Mouse (Mus musculus): ENCODE data around the gene Tcea2. TPM values are rescaled to one million over a fixed set of nuclear protein-coding genes. Genes with fewer than 3 reads are reported as not detected.
A peak's percentile ranks its signal among the peaks of the same experiment; 100 is the strongest.

Gene Tcea2
- polyA plus RNA-seq, 1 experiment from 2014 or later: 21.2 TPM

GRCm38 (mm10) chr2:181691571-181691970, 11.5 kb downstream of the Tcea2 start:
- peaks cover 3% of the 10 kb centered on the region; the same call in 1 of the 2 replicates for H3K36me3 ChIP-seq (ENCODE audit: control insufficient read depth, insufficient read depth, low read length)
- no peaks in the 10 kb centered on the region for H3K9me3 ChIP-seq (ENCODE audit: control insufficient read depth, low read length)
- no peak overlapping the region for H3K4me3 ChIP-seq (ENCODE audit: low read depth, low read length)
- no peaks in the 10 kb centered on the region for H3K4me1 ChIP-seq (replicated peaks; ENCODE audit: control insufficient read depth, insufficient read depth, low read length)
- DNase-seq (ENCODE audit: low spot score): no peak
- no peak overlapping the region for H3K9ac ChIP-seq (ENCODE audit: low read depth, low read length)
- no peak overlapping the region for H3K4me2 ChIP-seq (replicated peaks; ENCODE audit: low read depth, low read length)
- H3K27ac ChIP-seq (ENCODE audit: low read depth, low read length): no peak overlapping the region
- H3K27me3 ChIP-seq (ENCODE audit: control insufficient read depth, insufficient read depth, low read length): no peaks in the 10 kb centered on the region
- WGBS: 97% methylated on average over 4 of the region's 4 CpGs
- no peak for ATAC-seq (ENCODE audit: low FRiP score)

- Histone ChIP-seq H3K9me3 (ENCODE audit: control insufficient read depth, low read length) (no peaks in the 10 kb centered on the region), H3K36me3 (ENCODE audit: control insufficient read depth, insufficient read depth, low read length) (peaks cover 3% of the 10 kb centered on the region; the same call in 1 of the 2 replicates), H3K27me3 (ENCODE audit: control insufficient read depth, insufficient read depth, low read length) (no peaks in the 10 kb centered on the region), H3K4me3 (ENCODE audit: low read depth, low read length) (no peak overlapping the region), H3K4me1 (replicated peaks; ENCODE audit: control insufficient read depth, insufficient read depth, low read length) (no peaks in the 10 kb centered on the region), H3K4me2 (replicated peaks; ENCODE audit: low read depth, low read length) (no peak overlapping the region), H3K27ac (ENCODE audit: low read depth, low read length) (no peak overlapping the region), H3K9ac (ENCODE audit: low read depth, low read length) (no peak overlapping the region)
- DNase-seq (ENCODE audit: low spot score): no peak
- no peak for ATAC-seq (ENCODE audit: low FRiP score)
- 92% methylated on average over 3 of the region's 3 CpGs for WGBS
These were observed 12.2 kb downstream of the Tcea2 start for GRCm38 (mm10) chr2:181692304-181692703.

- Histone ChIP-seq H3K9ac (ENCODE audit: low read depth, low read length) (peak within 1 kb of the TSS; percentile 57), H3K4me3 (ENCODE audit: low read depth, low read length) (peak within 1 kb of the TSS; percentile 61), H3K27ac (ENCODE audit: low read depth, low read length) (peak within 1 kb of the TSS; percentile 56), H3K4me2 (replicated peaks; ENCODE audit: low read depth, low read length) (peak within 1 kb of the TSS; percentile 90), H3K9me3 (ENCODE audit: control insufficient read depth, low read length) (no peaks in the 10 kb centered on the region), H3K4me1 (replicated peaks; ENCODE audit: control insufficient read depth, insufficient read depth, low read length) (no peaks in the 10 kb centered on the region), H3K27me3 (ENCODE audit: control insufficient read depth, insufficient read depth, low read length) (no peaks in the 10 kb centered on the region), H3K36me3 (ENCODE audit: control insufficient read depth, insufficient read depth, low read length) (no peaks in the 10 kb centered on the region)
- WGBS: under 1% methylated on average over 56 of the region's 75 CpGs
- ATAC-seq (ENCODE audit: low FRiP score): peak; percentile 83
- DNase-seq (ENCODE audit: low spot score): peak; percentile 82
These were observed 13.5 kb downstream of the Tcea2 start, which contains the start of gene Rgs19 for GRCm38 (mm10) chr2:181693339-181694280. Gene Rgs19 (minus strand): TSS chr2:181693977.

- Histone ChIP-seq H3K4me2 (replicated peaks; ENCODE audit: low read depth, low read length) (peak overlapping the region; percentile 90; the same call in 1 of the 2 replicates), H3K36me3 (ENCODE audit: control insufficient read depth, insufficient read depth, low read length) (no peaks in the 10 kb centered on the region), H3K27me3 (ENCODE audit: control insufficient read depth, insufficient read depth, low read length) (no peaks in the 10 kb centered on the region), H3K4me3 (ENCODE audit: low read depth, low read length) (no peak overlapping the region), H3K9ac (ENCODE audit: low read depth, low read length) (no peak overlapping the region), H3K4me1 (replicated peaks; ENCODE audit: control insufficient read depth, insufficient read depth, low read length) (no peaks in the 10 kb centered on the region), H3K9me3 (ENCODE audit: control insufficient read depth, low read length) (no peaks in the 10 kb centered on the region), H3K27ac (ENCODE audit: low read depth, low read length) (no peak overlapping the region)
- DNase-seq (ENCODE audit: low spot score) (no peak), ATAC-seq (ENCODE audit: low FRiP score) (no peak)
- 91% methylated on average over 3 of the region's 3 CpGs for WGBS
These were observed 14.5 kb downstream of the Tcea2 start for GRCm38 (mm10) chr2:181694581-181694980.

GRCm38 (mm10) chr2:181695776-181696175, 15.7 kb downstream of the Tcea2 start:
- H3K27ac ChIP-seq (ENCODE audit: low read depth, low read length): no peak overlapping the region
- DNase-seq (ENCODE audit: low spot score) (no peak), ATAC-seq (ENCODE audit: low FRiP score) (no peak)
- no peak overlapping the region for H3K4me3 ChIP-seq (ENCODE audit: low read depth, low read length)
- H3K4me2 ChIP-seq (replicated peaks; ENCODE audit: low read depth, low read length): no peak overlapping the region
- H3K4me1 ChIP-seq (replicated peaks; ENCODE audit: control insufficient read depth, insufficient read depth, low read length): no peaks in the 10 kb centered on the region
- H3K36me3 ChIP-seq (ENCODE audit: control insufficient read depth, insufficient read depth, low read length): no peaks in the 10 kb centered on the region
- no peak overlapping the region for H3K9ac ChIP-seq (ENCODE audit: low read depth, low read length)
- whole genome bisulfite sequencing: 79% methylated on average over 1 of the region's 1 CpGs
- H3K27me3 ChIP-seq (ENCODE audit: control insufficient read depth, insufficient read depth, low read length): no peaks in the 10 kb centered on the region
- H3K9me3 ChIP-seq (ENCODE audit: control insufficient read depth, low read length): no peaks in the 10 kb centered on the region

- Histone ChIP-seq H3K9me3 (ENCODE audit: control insufficient read depth, low read length) (no peaks in the 10 kb centered on the region), H3K27ac (ENCODE audit: low read depth, low read length) (no peak overlapping the region), H3K4me1 (replicated peaks; ENCODE audit: control insufficient read depth, insufficient read depth, low read length) (no peaks in the 10 kb centered on the region), H3K36me3 (ENCODE audit: control insufficient read depth, insufficient read depth, low read length) (no peaks in the 10 kb centered on the region), H3K4me2 (replicated peaks; ENCODE audit: low read depth, low read length) (no peak overlapping the region), H3K9ac (ENCODE audit: low read depth, low read length) (no peak overlapping the region), H3K27me3 (ENCODE audit: control insufficient read depth, insufficient read depth, low read length) (no peaks in the 10 kb centered on the region), H3K4me3 (ENCODE audit: low read depth, low read length) (no peak overlapping the region)
- no peak for ATAC-seq (ENCODE audit: low FRiP score)
- DNase-seq (ENCODE audit: low spot score): no peak
- 73% methylated on average over 33 of the region's 33 CpGs for WGBS
These were observed 16.8 kb downstream of the Tcea2 start for GRCm38 (mm10) chr2:181696801-181697420.

- no peaks in the 10 kb centered on the region for H3K27me3 ChIP-seq (ENCODE audit: control insufficient read depth, insufficient read depth, low read length)
- H3K9me3 ChIP-seq (ENCODE audit: control insufficient read depth, low read length): no peaks in the 10 kb centered on the region
- 50% methylated on average over 5 of the region's 5 CpGs for WGBS
- H3K36me3 ChIP-seq (ENCODE audit: control insufficient read depth, insufficient read depth, low read length): no peaks in the 10 kb centered on the region
- no peak within 1 kb of the TSS for H3K4me3 ChIP-seq (ENCODE audit: low read depth, low read length)
- no peaks in the 10 kb centered on the region for H3K4me1 ChIP-seq (replicated peaks; ENCODE audit: control insufficient read depth, insufficient read depth, low read length)
- ATAC-seq (ENCODE audit: low FRiP score) (no peak), DNase-seq (ENCODE audit: low spot score) (no peak)
- H3K9ac ChIP-seq (ENCODE audit: low read depth, low read length): no peak within 1 kb of the TSS
- no peak within 1 kb of the TSS for H3K4me2 ChIP-seq (replicated peaks; ENCODE audit: low read depth, low read length)
- H3K27ac ChIP-seq (ENCODE audit: low read depth, low read length): no peak within 1 kb of the TSS
These were observed 18.1 kb downstream of the Tcea2 start, which contains the start of gene Lkaaear1 for GRCm38 (mm10) chr2:181698241-181698640. Gene Lkaaear1 (minus strand): TSS chr2:181698442.

GRCm38 (mm10) chr2:181706668-181707067, 26.6 kb downstream of the Tcea2 start:
- H3K4me1 ChIP-seq (replicated peaks; ENCODE audit: control insufficient read depth, insufficient read depth, low read length): no peaks in the 10 kb centered on the region
- H3K36me3 ChIP-seq (ENCODE audit: control insufficient read depth, insufficient read depth, low read length): no peaks in the 10 kb centered on the region
- H3K9me3 ChIP-seq (ENCODE audit: control insufficient read depth, low read length): no peaks in the 10 kb centered on the region
- H3K4me2 ChIP-seq (replicated peaks; ENCODE audit: low read depth, low read length): no peak overlapping the region
- ATAC-seq (ENCODE audit: low FRiP score): no peak
- 39% methylated on average over 4 of the region's 4 CpGs for WGBS
- no peak overlapping the region for H3K4me3 ChIP-seq (ENCODE audit: low read depth, low read length)
- H3K27ac ChIP-seq (ENCODE audit: low read depth, low read length): no peak overlapping the region
- no peaks in the 10 kb centered on the region for H3K27me3 ChIP-seq (ENCODE audit: control insufficient read depth, insufficient read depth, low read length)
- peak; percentile 20 for DNase-seq (ENCODE audit: low spot score)
- H3K9ac ChIP-seq (ENCODE audit: low read depth, low read length): no peak overlapping the region
